Mouse (Mus musculus): ENCODE data around the gene Asl.

Asl gene

DNA sequence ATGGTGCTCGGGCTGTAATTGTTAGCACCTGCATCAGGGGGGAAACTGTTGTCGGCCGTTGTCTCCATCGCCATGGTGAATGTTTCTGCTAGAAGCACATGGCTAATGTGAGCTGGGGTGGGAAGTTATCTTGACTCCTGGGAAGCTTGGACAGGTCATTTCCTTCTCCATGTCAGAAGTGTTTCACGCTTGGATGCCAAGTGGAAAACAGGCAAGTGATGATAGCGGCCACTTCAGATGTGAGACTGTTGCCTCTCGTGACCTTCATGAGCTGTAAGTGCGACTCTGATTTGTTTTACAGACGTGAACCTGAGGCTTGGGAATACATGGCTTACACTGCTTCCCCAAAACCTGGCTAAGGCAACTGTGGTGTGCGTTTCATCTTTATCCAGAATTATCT, 17.5 kb upstream of the Asl start:
- no peak for DNase-seq (ENCODE audit: low read depth, low spot score)

DNA sequence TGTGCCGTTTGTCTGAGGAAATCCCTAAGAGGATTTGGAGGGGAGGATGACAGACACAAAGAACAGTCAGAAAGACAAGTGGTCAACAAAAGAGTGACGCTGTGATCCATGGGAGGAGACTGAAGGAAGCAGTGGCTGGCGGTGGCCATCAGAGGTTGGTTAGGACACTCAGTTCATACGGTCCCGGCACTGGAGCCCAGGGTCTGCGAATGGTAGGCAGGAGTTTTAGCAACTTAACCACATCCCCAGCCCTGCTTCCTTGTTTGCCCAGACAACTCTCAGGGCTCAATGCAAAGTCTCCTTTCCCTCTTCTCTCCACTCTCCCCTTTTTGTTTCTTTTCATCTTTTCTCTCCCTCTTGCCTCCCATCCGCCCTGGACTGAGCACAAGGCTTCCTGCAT, 17.1 kb upstream of the Asl start:
- DNase-seq (ENCODE audit: low read depth, low spot score), result no peak

DNA sequence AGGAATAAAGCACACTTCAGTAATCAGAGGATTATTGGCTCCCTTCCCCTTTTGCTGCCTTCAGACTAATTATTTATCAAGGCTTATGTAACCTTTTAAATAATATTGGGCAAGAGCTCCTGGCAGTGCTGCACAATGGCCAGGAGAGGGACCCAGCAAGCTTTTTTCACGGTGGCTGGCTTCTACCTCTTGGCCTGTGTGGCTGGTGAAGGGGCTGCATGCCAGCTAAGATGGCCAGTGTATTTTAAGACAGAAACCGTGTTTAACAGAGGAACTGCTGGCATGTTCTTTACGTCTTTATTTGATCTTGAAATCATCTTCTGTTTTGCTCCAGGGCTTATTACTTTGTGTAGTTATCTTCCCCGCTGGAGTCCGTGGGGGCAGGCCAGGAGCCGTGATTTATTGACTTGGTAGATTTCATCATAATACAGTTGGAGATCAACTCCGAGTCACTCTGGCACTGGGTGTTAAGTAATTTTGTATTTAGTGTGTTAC, 15.2 kb upstream of the Asl start:
- DNase-seq (ENCODE audit: low read depth, low spot score), result peak; percentile 46

DNA sequence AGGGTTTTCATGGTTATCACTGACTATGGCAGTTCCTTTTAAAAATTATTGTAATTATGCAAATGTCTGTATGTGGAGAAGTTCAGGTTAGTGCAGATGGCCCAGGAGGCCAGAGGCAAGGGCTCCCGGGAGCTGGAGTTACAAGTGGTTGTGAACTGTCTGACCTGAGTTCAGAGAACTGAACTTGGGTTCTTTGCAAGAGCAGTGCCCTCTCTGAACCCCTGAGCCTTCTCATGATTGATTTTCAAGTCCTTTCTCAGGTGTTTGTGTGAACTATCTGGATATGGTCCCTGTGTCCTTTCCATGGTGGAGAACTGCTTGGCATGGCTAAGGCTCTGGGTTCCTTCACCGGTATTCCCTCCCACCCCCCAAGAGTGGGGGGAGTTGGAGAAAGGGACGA, 14.7 kb upstream of the Asl start:
- DNase-seq (ENCODE audit: low read depth, low spot score), result no peak

DNA sequence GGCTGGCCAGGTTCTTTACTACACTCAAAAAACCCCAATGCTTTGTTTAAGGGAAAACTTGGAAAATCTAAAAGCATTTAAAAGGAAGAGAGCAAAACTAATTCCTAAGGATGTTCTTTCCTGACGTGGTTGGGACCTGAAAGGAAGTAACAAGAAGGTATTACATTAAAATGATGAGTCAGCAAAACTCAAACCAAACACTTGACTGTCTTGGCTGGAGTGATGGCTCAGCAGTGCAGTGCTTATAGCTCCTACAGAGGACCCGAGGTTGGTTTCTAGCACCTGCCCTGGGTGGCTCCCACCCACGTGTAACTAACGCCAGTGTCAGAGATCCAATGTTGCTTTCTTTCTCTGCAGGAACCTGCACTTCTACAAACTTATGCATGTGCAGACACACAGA, 12.2 kb upstream of the Asl start:
- DNase-seq (ENCODE audit: low read depth, low spot score), result no peak

DNA sequence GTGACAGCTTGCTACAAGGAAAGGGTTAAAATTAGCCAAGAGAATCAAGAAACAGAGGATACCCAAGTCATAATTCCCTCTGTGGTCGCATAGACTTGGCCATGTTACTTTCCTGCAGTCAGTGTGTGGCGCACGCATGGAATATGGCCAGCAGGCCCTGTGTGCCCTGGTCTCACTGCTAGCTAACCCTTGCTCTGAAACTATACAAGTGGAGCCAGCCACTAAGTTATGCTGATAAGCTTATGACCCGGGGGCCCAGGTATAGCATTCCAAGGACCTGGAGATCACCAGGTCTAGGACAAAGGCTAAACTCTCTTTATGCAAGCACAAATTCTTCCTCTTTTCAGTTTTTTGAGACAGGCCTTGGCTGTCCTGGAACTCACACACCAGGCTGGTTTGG, 11.8 kb upstream of the Asl start:
- DNase-seq (ENCODE audit: low read depth, low spot score), result no peak

DNA sequence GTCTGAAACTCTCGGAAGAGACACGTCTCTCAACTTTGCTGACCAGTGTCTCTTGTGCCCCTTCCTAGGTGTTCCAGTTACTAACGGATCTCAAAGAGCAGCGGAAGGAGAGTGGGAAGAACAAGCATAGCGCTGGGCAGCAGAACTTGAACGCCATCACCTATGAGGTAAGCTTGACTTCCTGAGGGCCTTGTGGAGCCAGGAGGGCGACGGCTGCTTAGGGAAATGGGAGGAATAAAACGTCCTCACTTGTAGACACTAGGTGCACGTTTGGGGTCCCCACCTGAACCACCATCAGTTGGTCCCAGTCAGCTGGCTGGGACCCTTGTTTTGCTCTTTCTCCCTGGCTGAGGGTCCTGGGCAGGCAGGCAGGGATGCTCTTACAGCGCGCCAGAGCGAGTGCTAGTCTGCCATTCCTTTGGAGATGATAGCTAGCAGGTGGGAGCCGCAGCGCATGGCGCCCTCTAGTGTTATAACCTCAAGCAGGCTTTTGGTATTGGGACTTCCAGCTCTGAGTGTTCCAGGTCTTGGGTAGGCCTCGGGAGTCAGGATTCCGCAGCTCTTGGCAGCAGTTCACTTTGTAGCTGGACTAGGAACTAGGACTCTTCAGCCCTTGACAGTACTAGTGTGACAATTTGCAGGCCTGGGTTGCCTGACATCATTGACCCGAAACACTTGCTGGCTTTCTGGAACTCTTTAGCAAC, 8.9 kb upstream of the Asl start:
- DNase-seq (ENCODE audit: low read depth, low spot score), result peak; percentile 89

DNA sequence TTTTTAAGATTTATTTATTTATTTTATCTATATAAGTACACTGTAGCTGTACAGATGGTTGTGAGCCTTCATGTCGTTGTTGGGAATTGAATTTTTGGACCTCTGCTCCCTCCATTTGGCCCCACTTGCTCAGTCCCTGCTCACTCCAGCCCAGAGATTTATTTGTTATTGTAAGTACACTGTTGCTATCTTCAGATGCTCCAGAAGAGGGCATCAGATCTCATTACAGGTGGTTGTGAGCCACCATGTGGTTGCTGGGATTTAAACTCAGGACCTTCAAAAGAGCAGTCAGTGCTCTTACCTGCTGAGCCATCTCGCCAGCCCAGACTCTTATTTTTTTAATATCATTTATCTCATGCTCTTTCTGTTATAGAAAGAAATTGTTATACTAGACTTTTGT, 7.3 kb upstream of the Asl start:
- peak; percentile 69 for DNase-seq (ENCODE audit: low read depth, low spot score)

DNA sequence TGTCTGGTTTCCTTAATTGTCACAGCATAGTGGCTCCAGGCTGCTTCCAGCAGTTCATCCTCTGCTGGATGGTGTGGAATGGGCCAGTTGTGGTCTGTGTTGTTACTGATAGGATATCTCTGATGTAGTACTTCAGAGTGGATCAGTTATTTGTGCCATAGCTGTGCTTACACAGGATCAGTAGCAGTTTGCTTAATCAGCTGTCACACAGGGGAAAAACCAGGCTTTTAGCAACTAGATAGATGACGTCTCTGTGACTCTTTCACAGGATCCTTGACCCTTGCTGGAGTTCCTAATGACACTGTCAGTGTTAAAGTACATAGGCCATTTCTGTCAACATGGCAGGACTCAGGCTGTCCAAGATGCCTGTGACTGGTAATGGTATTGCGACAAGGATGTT, 4.8 kb upstream of the Asl start:
- DNase-seq (ENCODE audit: low read depth, low spot score), result no peak

DNA sequence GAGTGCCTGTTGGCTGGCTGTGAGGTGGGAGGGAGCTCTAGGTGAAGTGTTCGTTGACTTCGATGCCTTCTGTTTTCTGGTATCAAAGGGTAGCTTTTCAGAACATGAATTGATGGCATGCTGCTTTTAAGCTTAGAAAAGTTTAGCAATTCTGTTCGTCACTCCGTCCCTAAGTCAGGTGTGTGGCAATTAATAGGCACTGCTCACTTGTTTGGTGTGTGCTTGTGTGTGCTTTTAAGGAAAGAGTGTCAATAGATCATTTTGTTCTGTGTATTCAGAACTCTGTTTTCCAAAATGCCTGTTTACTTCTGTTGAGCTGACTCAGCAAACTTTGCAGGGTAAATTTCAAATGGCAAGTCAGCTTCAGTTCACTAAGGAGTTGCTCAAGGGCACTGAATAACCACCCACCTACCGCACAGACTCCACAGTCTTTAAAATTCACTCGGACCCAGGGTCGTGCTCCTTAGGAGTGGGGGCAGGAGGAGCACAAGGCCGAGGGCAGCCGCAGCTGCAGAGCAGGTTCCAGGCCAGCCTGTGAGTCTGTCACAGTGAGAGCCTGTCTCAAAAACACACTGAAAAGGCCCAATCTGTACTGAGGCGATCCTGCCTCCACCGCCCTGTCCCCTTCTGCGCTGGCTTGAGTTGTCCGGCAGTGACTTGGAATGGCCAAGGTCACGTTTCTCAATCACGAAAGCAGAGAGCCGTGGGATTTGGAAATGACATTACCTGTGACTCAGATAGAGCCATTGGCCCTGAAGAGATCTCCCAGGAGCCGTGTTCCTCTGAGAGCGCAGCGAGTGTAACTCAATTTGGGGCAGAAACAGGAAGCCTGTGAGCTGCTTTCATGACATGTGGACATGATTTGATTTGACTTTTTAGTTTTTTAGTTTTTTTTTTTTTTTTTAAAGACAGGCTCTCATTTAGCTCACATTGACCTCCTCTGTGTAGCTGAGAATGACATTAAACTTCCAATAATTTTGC, 2.7 kb upstream of the Asl start:
- DNase-seq (ENCODE audit: low read depth, low spot score), result no peak

DNA sequence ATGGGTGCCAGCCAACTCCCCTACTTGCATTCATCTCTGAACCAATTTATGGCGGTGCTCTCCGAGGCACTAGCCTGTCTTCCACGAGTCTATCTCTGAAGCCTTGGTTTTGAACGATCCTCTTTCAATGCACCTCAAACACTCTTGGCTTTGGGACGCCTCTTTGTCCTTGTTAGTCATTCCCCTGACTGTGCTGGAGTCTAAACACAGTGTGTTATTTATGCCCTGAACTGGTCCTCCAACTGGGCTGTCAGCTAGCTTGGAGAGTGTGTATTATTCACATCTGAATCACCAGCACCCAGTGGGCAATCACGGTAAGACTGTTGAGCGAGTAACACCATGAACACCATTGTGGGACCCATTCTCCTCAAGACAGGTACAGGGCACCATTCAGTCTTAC, 1.4 kb downstream of the Asl start:
- no peak for DNase-seq (ENCODE audit: low read depth, low spot score)

DNA sequence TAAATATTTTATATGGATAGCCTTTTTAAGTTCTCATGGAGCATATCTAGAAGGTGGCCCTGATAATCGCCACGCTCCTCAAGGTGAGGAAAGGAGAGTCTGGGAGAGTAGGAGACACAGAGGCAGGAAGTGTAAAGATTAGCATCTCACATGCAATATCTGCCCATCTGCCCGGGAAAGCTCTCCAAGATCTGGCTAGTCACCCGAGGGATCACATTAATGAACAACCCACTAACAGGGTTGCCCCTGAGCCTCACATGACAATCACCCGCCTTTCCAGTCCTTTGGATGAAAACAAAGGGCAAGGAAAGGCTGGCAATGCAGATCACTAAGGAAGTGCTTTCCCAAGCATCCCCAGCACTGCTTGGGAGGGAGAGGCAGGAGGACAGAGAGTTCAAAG, 1.9 kb downstream of the Asl start:
- no peak for DNase-seq (ENCODE audit: low read depth, low spot score)

DNA sequence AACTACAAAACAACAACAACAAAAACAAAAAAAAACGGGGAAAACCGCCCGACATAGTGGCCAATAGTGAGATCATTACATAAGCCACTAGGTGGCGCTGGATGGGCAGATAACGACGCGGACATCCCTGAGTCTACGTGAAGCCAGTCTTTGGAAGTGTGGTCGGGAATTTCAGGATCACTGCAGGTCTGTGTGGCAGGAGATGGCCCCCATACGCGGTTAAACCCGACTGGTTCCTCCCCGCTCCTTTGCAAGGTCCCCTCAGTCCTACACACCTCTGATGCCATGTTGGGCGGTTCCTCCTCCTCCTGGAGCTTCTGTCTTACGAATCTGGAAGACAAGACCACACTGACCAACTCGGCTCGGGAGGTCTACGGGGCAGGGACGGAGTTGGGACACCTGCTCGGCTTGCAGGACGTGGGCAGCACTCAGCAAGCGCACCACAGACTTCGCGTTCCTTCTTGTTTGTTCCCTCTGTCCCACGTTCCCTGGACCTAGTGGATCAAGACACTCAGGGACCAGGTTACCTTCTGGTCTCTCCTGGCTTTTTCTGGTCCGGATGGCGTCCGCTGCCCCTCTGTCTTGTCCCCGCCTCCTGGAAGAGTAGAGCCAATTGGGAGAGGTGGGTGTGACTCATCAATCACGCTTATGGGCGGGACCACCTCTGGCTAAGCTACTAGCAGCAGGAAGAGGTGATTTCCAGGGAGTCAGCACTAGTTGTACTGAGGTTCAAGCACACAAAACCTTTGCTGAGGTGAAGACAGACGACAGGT, 5.1 kb downstream of the Asl start:
- peak; percentile 96 for DNase-seq (ENCODE audit: low read depth, low spot score)

DNA sequence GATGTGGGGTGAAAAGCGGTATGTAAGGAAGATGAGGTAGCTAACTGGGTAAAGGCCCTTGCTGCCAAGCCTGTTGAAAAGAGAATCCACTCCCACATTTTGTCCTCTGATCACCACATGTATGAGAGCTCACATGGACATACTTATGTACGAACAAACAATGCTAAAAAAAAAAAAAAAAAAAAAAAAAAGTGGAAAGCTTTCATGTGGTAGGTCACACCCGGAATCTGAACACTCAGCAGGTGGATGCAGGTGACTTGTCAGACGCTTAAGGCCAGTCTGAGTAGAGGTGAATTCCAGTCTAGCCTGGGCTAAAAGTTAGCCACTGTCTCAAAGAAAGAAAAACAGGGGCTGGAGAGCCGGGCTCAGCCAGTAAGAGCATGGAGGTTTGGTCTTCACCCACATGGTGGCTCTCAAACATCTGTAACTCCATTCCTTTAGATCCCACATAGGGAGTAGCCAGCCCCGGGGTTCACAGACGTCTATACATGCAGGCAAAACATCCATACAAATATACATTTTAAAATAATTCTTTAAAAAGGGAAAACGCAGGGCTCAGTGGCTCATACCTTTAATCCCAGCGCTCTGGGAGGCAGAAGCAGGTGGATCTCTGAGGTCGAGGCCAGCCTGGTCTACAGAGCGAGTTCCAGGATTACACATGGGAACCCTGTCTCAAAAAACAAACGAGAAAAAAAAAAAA, 5.8 kb downstream of the Asl start:
- no peak for DNase-seq (ENCODE audit: low read depth, low spot score)

DNA sequence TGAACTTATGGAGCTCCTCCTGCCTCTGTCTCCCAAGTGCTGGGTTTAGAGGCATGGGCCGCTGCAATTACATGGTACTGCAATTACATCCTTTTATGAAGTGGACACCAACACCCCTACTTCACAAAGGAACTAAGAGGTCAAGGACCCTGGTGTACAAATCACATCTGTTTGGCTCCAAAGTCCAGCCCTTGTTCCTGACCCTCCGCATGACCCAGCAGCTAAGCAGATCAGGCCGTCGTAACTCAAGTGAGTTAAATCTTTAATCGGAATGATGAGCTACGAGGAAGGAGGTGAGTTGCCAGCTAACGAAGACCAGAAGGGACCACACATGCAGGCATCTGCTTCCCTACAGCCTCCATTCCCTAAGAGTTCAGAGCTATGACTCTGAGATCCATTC, 6.7 kb downstream of the Asl start:
- no peak for DNase-seq (ENCODE audit: low read depth, low spot score)

DNA sequence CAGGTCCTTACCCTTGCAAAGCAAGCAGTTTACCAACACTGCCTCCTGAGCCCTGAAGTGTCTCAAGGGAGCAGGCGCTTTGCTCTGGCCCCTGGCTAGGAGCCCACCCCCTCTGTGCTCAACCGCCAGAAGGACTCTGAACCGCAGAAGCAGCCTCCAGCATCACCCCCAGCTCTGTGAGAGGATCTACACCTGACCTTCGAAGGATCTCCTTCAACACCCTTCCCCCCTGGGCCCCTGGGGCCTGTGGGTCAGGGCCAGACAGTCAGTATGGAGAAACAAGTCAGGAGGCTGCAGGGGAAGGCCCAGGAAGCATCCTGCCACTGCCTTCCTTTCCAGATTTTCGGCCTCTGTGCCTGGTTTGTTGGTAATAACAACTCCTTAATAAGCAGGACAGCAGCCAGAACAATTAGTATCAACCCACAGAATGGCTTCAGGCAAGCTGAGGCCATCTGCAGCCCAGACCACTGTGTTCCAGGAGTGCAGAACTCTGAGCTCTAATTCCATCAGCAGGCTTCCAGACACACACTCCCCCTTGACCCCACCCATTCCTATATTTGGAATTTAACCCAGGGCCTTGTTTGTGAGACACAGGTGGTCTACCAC, 7.6 kb downstream of the Asl start:
- DNase-seq (ENCODE audit: low read depth, low spot score), result no peak

DNA sequence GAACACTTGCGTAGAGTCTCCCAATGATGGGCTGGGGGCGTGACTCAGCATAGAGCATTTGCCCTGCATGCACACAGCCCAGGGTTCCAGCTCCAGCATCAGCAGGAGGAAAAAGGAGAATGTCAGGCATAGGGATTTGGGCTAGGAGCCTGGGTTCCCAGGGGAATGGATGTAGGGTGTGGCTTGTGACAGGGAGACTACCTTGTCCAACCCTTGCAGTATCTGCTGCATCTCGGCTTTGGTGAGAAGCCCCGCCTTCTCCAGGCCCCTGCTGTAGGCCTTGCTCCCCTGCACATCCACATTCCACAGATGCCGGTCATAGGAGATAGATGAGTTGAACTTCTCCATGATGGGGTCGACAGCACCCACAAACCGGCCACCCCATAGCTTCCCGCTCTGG, 9.6 kb downstream of the Asl start:
- DNase-seq (ENCODE audit: low read depth, low spot score), result peak; percentile 39

DNA sequence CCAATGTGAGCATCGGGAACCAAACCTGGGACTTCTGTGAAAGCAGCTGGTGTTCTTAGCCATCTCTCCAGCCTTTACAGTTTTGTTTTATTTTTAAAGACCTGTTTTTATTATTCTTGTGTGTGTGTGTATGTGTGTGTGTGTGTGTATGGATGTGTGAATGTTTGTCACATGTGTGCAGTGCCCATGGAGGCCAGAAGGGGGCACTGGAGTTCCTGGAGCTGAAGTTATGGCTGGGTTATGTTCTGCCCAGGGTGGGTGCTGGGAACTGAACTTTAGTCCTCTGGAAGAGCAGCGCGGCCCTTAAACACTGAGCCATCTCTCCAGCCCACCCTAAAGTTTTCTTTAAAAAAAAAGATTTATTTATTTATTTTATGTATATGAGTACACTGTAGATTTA, 13.9 kb downstream of the Asl start:
- DNase-seq (ENCODE audit: low read depth, low spot score), result peak; percentile 36

DNA sequence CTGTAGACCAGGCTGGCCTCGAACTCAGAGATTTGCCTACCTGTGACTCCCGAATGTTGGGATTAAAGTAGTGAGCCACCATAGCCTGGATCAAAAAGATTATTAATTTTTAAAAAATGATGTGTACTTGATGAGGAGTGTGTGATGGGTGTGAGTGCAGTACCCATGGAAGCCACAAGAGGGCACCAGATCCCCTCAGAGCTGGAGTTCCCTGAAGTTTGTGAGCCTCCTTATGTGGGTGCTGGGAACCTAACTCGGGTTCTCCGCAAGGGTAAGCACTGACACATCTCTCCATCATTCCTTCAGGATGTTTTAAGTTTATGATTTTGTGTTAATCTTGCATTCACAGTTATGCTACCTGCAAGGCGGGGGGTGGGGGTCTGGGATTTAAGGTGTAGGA, 18.1 kb downstream of the Asl start:
- DNase-seq (ENCODE audit: low read depth, low spot score), result peak; percentile 65

DNA sequence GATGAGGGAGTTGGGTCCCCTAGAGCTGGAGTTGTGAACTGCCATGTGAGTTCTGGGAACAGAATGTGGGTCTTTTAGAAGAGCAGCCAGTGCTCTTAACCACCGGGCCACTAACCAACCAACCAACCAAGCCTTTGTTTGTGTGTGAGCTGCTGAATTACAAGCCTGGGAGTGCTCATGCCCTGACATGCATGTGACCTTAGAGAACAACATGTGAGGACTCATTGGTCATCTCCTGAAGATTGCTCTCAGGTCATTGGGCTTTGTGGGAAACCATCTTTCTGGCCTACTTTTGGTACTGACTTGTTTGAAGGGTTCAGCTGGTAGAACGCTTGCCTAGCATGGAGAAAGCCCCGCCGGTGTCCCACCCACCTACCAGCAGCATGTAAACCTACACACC, 19.3 kb downstream of the Asl start:
- peak; percentile 43 for DNase-seq (ENCODE audit: low read depth, low spot score)

DNA sequence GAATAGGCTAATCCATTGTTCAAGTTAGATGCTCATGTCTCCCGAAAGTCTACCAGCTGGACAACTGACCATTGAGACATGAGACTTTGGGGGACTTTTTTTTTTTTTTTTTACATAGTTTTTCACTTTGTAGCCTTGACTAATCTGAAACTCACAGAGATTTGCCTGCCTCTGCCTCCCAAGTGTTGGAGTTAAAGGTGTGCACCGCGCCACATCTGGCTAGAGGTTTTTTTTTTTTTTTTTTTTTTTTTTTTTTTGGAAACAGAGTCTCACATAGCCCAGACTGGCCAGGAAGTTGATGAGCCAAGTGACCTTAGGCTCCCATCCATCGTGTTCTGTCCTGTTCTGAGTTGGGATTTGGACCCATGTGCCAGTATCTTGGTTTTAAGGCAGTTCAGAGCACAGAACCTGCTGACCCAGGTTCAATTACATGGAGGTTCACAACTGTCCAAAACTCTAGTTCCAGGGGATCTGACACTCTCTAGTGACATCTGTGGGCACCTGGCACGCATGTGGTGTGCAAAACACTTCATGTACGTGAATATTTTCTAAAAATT, 20.9 kb downstream of the Asl start:
- DNase-seq (ENCODE audit: low read depth, low spot score), result no peak

Measured in ZHBTc4 (cell line).